Mouse (Mus musculus) limb, embryonic 14.5 days (tissue): ENCODE measurements around the gene Teddm2. TPM values are rescaled to one million over a fixed set of nuclear protein-coding genes. Genes with fewer than 3 reads are reported as not detected.

ENCODE experiments used
- ATAC-seq: fragments of 200-750 bp; cut with Nextera tagmentation; 2 replicates; pipeline ENCODE4 v1.8.0; 2017; ENCODE audit warnings: low read depth, moderate number of reproducible peaks, moderate TSS enrichment; ENCODE audit not compliant: low FRiP score
- DNase-seq: peaks from one replicate; pipeline ENCODE4 v3.0.0-alpha.2; 2015; ENCODE audit warnings: low spot score
- H3K27ac ChIP-seq: fragments of 300-500 bp; sonication (generic); replicated peaks from 2 replicates; pipeline ENCODE4 v1.5.1; 2014; ENCODE audit warnings: low read depth, mild to moderate bottlenecking, low read length, moderate library complexity, mixed read lengths
- H3K27me3 ChIP-seq: fragments of 300-500 bp; sonication (generic); 2 replicates; pipeline ENCODE4 v1.6.1; 2014; ENCODE audit warnings: low read length, mixed read lengths; ENCODE audit not compliant: control insufficient read depth, insufficient read depth
- H3K36me3 ChIP-seq: fragments of 300-500 bp; sonication (generic); 2 replicates; pipeline ENCODE4 v1.6.1; 2014; ENCODE audit warnings: mild to moderate bottlenecking, low read length, moderate library complexity, mixed read lengths; ENCODE audit not compliant: control insufficient read depth, insufficient read depth
- H3K4me1 ChIP-seq: fragments of 300-500 bp; sonication (generic); 2 replicates; pipeline ENCODE4 v1.6.1; 2014; ENCODE audit warnings: antibody characterized with exemption, low read length, mixed read lengths; ENCODE audit not compliant: control insufficient read depth, insufficient read depth
- H3K4me2 ChIP-seq: fragments of 300-500 bp; sonication (generic); replicated peaks from 2 replicates; pipeline ENCODE4 v1.6.1; 2014; ENCODE audit warnings: low read depth, mild to moderate bottlenecking, low read length, moderate library complexity; ENCODE audit not compliant: severe bottlenecking
- H3K4me3 ChIP-seq: fragments of 300-500 bp; sonication (generic); replicated peaks from 2 replicates; pipeline ENCODE4 v1.5.1; 2014; ENCODE audit warnings: low read length
- H3K9ac ChIP-seq: fragments of 300-500 bp; sonication (generic); 2 replicates; pipeline ENCODE4 v1.6.1; 2014; ENCODE audit warnings: mild to moderate bottlenecking, low read depth, low read length, moderate library complexity; ENCODE audit not compliant: severe bottlenecking
- H3K9me3 ChIP-seq: fragments of 300-500 bp; sonication (generic); 2 replicates; pipeline ENCODE4 v1.6.1; 2016; ENCODE audit warnings: low read length; ENCODE audit not compliant: control insufficient read depth
- POLR2A ChIP-seq: fragments of 200-500 bp; IDR thresholded peaks from 2 replicates; pipeline ENCODE4 v1.8.0; 2012; ENCODE audit warnings: inconsistent platforms, mild to moderate bottlenecking, moderate library complexity, borderline replicate concordance; ENCODE audit not compliant: insufficient read depth, insufficient read length; ENCODE audit errors: extremely low read depth
- WGBS: fragments of 180-500 bp; shearing (Covaris S2); extraction: QIAGEN DNeasy Blood & Tissue Kit; methylation state at CpG from one replicate; pipeline ENCODE4 v1.1.7; 2014; 5-methylcytosine and 5-hydroxymethylcytosine counted together
- polyA plus RNA-seq, 2 experiments: library from polyadenylated mRNA; depleted of rRNA in 1 of 2; stranded (reverse) in 1 of 2; unstranded in 1 of 2; fragments of >200 nt; fragmentation: Nextera tagmentation in 1 of 2; extraction: Ambion mirVana in 1 of 2; gene quantifications; 2 replicates each; pipeline versions ENCODE4 v1.2.1 to v1.2.3; 2012 to 2014

Teddm2 gene
- polyA plus RNA-seq, 2 experiments = 0.54 to 0.58 TPM

DNA sequence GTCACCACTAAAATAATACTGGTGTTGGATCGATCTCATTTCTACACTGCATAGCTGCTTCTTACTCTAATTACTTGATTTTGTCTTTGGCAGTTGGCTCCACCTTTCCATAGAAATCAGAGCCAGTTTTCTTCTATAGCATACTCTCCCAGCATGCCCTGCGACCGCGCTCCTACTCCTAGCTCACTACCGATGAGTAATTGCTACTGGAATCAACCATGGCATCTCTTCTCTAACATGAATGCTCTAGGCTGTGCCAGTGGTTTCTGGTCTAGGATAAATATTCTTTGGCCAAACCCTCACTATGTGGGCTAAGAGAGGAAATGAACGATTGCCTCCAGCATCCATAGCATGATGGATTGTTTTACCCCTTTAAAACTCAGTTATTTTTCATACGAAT, 53.6 kb downstream of the Teddm2 start:
- Histone ChIP-seq H3K4me3 (no peak overlapping the region), H3K4me2 (no peak overlapping the region), H3K9ac (no peak overlapping the region), H3K4me1 (no peaks in the 10 kb centered on the region), H3K36me3 (no peaks in the 10 kb centered on the region), H3K27me3 (no peaks in the 10 kb centered on the region), H3K9me3 (no peaks in the 10 kb centered on the region), H3K27ac (no peak overlapping the region)
- no peak for TF ChIP-seq POLR2A
- ATAC-seq = no peak
- WGBS = 88% methylated on average over 7 of the region's 7 CpGs
- no peak for DNase-seq

DNA sequence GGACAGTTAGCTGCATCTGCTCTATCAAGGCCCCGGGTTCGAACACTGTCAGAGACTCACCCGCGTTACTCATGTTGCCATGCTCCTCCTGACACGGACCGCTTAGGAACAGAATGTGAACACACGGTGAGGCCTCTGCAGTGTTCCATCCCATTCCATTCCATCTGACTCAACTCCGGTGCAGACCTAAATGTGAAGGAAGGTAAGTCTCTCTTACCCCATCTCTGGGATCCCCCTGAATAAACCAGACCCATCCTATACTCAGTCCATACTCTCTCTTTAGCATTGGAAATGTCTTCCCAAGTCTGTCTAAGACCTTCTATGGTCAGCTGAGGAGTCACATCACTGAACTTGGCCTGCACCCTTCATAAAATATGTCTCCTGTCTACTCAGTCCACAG, 56.0 kb downstream of the Teddm2 start, which contains the start of gene Rgsl1:
TSS of gene Rgsl1 (minus strand) at position 101 of the 400 bp plus-strand sequence.
- Histone ChIP-seq H3K36me3 (no peaks in the 10 kb centered on the region), H3K27me3 (no peaks in the 10 kb centered on the region), H3K9ac (no peak within 1 kb of the TSS), H3K27ac (no peak within 1 kb of the TSS), H3K4me1 (no peaks in the 10 kb centered on the region), H3K4me3 (no peak within 1 kb of the TSS), H3K9me3 (no peaks in the 10 kb centered on the region), H3K4me2 (no peak within 1 kb of the TSS)
- TF ChIP-seq POLR2A = no peak
- 96% methylated on average over 8 of the region's 8 CpGs for WGBS
- ATAC-seq = no peak
- no peak for DNase-seq

DNA sequence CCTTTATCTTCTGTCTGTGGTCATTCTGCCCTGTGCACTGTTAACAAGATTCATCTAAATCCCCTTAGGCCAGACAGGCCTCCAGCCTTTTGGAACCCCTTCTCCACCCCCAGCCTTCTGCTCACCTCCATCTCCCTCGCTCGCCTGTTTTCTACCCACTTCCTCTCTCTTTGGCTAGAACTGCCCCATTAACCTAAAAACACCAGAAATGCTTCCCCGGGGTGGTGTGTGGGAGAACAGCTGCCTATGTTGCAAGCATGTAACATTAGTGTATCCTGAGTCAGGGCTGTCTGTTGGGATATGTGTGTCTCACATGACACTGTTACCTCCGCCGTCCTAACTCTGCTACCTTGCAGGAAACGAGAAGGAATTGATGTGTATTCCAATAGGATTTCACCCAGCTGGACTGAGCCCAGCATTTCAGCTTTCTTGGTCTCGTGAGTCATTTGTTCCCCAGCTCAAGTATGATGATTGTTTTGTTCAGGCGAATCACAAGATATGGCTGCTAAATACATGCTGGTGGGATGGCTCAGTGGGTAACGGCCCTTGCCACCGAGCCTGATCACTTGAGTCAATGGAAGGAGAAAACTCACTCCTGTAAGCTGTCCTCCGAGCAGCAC, 57.8 kb downstream of the Teddm2 start:
- H3K4me3 ChIP-seq = no peak overlapping the region
- H3K9me3 ChIP-seq = no peaks in the 10 kb centered on the region
- ATAC-seq (no peak), DNase-seq (no peak)
- H3K9ac ChIP-seq = no peak overlapping the region
- H3K27ac ChIP-seq = no peak overlapping the region
- WGBS = 78% methylated on average over 11 of the region's 11 CpGs
- H3K36me3 ChIP-seq = no peaks in the 10 kb centered on the region
- H3K27me3 ChIP-seq = no peaks in the 10 kb centered on the region
- TF ChIP-seq POLR2A = no peak
- no peak overlapping the region for H3K4me2 ChIP-seq
- H3K4me1 ChIP-seq = no peaks in the 10 kb centered on the region

DNA sequence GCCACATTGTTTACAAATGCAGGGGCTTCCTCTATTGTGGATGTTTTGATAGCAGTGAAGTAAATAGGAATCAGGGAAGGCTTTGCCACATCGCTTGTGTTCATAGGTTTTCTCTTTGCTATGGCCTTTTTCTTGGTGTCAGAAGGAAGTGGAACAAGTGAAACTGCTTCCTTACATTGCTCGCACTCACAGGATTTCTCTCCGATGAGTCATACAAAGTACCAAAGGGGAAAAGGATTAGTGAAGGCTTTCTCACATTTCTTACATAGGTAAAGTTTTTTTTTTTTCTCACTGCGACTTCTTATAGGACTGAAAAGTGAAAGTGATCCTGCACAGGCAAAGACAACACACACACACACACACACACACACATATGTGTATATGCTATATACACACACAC, 64.0 kb downstream of the Teddm2 start:
- DNase-seq (no peak), ATAC-seq (no peak)
- Histone ChIP-seq H3K9me3 (no peaks in the 10 kb centered on the region), H3K4me1 (no peaks in the 10 kb centered on the region), H3K4me3 (no peak overlapping the region), H3K27me3 (no peaks in the 10 kb centered on the region), H3K4me2 (no peak overlapping the region), H3K36me3 (no peaks in the 10 kb centered on the region), H3K9ac (no peak overlapping the region), H3K27ac (no peak overlapping the region)
- TF ChIP-seq POLR2A = no peak
- 63% methylated on average over 4 of the region's 4 CpGs for WGBS

DNA sequence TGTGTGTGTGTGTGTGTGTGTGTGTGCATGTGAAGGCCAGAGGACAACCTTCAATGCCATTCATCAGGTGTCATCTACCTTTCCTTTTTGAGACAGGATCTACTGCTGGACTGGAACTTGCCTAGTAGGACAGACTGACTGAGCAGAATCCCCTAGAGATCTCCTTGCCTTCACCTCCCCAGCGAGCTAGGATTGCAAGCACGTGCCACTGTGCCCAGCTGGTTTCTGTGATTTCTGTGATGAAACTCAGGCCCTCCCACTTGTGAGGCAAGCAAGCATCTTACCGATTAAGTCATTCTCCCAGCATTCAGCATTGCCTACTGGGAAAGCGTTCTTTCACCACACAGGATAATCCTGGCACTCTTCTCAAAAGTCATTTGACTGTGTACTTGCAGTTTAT, 69.3 kb downstream of the Teddm2 start:
- Histone ChIP-seq H3K27me3 (no peaks in the 10 kb centered on the region), H3K4me1 (no peaks in the 10 kb centered on the region), H3K36me3 (no peaks in the 10 kb centered on the region), H3K4me3 (no peak overlapping the region), H3K27ac (no peak overlapping the region), H3K4me2 (no peak overlapping the region), H3K9ac (no peak overlapping the region), H3K9me3 (no peaks in the 10 kb centered on the region)
- DNase-seq (no peak), ATAC-seq (no peak)
- no peak for TF ChIP-seq POLR2A
- 65% methylated on average over 4 of the region's 4 CpGs for WGBS
